In the genomic region with DNA sequence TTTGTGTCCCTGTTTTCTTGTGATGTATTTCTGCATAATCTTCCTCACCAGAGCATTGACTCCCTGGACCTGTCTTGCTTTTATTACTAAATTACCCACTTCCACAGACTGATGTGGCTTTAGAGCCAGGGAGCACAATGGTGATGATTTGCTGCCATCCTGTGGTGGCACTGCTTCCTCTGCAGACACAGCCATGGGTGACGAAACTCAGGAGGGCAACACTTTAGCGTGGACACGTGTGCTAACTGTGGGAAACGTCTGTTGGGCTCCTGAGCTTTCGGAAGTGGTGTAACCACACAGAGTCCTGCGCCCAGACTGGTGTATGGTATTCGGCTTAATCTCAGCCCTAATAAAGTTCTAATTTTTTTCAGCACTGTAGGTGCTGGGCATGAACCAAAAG, we compare ENCODE assay signal across 9 mouse cellular contexts.
DNase-seq lines count a peak whose midpoint lies in the region; ATAC-seq and TF ChIP-seq lines count a peak whose summit lies in the region.
"Had no signal": no experiment of that assay in that cellular context is flagged by ENCODE, and none has a peak within 500 bp of the region (broad histone marks: within the 10 kb centered on the region; RNA-seq: fewer than 3 reads in every experiment).

No protein-coding gene starts in this region.

- no peak overlapping the region for H3K9ac ChIP-seq in heart, embryonic 16.5 days (ENCODE audit: low read length)
- H3K9ac ChIP-seq in hindbrain, embryonic 16.5 days (ENCODE audit: low read depth, low read length), result no peak overlapping the region
- no peak overlapping the region for H3K9ac ChIP-seq in lung, embryonic 14.5 days
- H3K9ac ChIP-seq: limb, embryonic 13.5 days had no signal

- peak overlapping the region; percentile 41 for H3K4me2 ChIP-seq in heart, embryonic 16.5 days (ENCODE audit: low read depth, low read length)
- H3K4me2 ChIP-seq in hindbrain, embryonic 16.5 days (ENCODE audit: low read length), result no peak overlapping the region
- H3K4me2 ChIP-seq in lung, embryonic 14.5 days, result no peak overlapping the region
- H3K4me2 ChIP-seq: limb, embryonic 13.5 days had no signal

- no peaks in the 10 kb centered on the region for H3K36me3 ChIP-seq in heart, embryonic 16.5 days (ENCODE audit: control insufficient read depth, insufficient read depth)
- H3K36me3 ChIP-seq in C2C12 (ENCODE audit: control insufficient read depth, insufficient read depth), result no peaks in the 10 kb centered on the region
- no peaks in the 10 kb centered on the region for H3K36me3 ChIP-seq in hindbrain, embryonic 16.5 days (ENCODE audit: control insufficient read depth, insufficient read depth, low read length)
- H3K36me3 ChIP-seq in lung, embryonic 14.5 days (ENCODE audit: insufficient read depth), result no peaks in the 10 kb centered on the region
- H3K36me3 ChIP-seq: limb, embryonic 13.5 days had no signal

- no peaks in the 10 kb centered on the region for H3K79me2 ChIP-seq in C2C12 (ENCODE audit: control insufficient read depth, insufficient read depth)

- H3K27me3 ChIP-seq in heart, embryonic 16.5 days (ENCODE audit: control insufficient read depth, insufficient read depth, low read length), result peaks cover 3% of the 10 kb centered on the region; the same call in 1 of the 2 replicates
- H3K27me3 ChIP-seq in C2C12 (ENCODE audit: control insufficient read depth, insufficient read depth, insufficient read length), result no peaks in the 10 kb centered on the region
- H3K27me3 ChIP-seq in hindbrain, embryonic 16.5 days (replicated peaks; ENCODE audit: control insufficient read depth, insufficient read depth, low read length), result no peaks in the 10 kb centered on the region
- no peaks in the 10 kb centered on the region for H3K27me3 ChIP-seq in lung, embryonic 14.5 days (ENCODE audit: insufficient read depth, low read length)

- 30% methylated on average over 7 of the region's 7 CpGs for WGBS in heart, embryonic 16.5 days
- 54% methylated on average over 7 of the region's 7 CpGs for WGBS in hindbrain, embryonic 16.5 days
- WGBS in lung, embryonic 14.5 days, result 45% methylated on average over 7 of the region's 7 CpGs

- H3ac ChIP-seq in C2C12 (ENCODE audit: control insufficient read depth, insufficient read length, low read depth), result no peak overlapping the region

- peak; percentile 93 for TF ChIP-seq CTCF in C2C12 (IDR thresholded peaks at IDR 0.05; ENCODE audit: control insufficient read depth, insufficient read depth, insufficient read length)
- peak; percentile 72 for TF ChIP-seq CTCF in lung, embryonic 14.5 days (IDR thresholded peaks at IDR 0.05; ENCODE audit: low read depth)

- H3K4me3 ChIP-seq in heart, embryonic 16.5 days (ENCODE audit: low read length), result no peak overlapping the region
- H3K4me3 ChIP-seq in C2C12 (ENCODE audit: insufficient read depth, poor library complexity, severe bottlenecking), result no peak overlapping the region
- H3K4me3 ChIP-seq in hindbrain, embryonic 16.5 days (ENCODE audit: low read length), result no peak overlapping the region
- no peak overlapping the region for H3K4me3 ChIP-seq in lung, embryonic 14.5 days (ENCODE audit: low read depth, low read length)
- H3K4me3 ChIP-seq: limb, embryonic 13.5 days had no signal

- H3K27ac ChIP-seq in heart, embryonic 16.5 days (ENCODE audit: low read length), result no peak overlapping the region
- no peak overlapping the region for H3K27ac ChIP-seq in hindbrain, embryonic 16.5 days (ENCODE audit: low read depth, low read length)
- no peak overlapping the region for H3K27ac ChIP-seq in lung, embryonic 14.5 days (ENCODE audit: low read depth)
- H3K27ac ChIP-seq: limb, embryonic 13.5 days had no signal

- no peaks in the 10 kb centered on the region for H3K9me3 ChIP-seq in heart, embryonic 16.5 days (replicated peaks; ENCODE audit: control insufficient read depth, low read length)
- H3K9me3 ChIP-seq in hindbrain, embryonic 16.5 days (ENCODE audit: control insufficient read depth, low read length), result no peaks in the 10 kb centered on the region
- H3K9me3 ChIP-seq in lung, embryonic 14.5 days (ENCODE audit: low read depth, low read length), result no peaks in the 10 kb centered on the region
- H3K9me3 ChIP-seq: limb, embryonic 13.5 days had no signal

- peaks cover 2% of the 10 kb centered on the region for H3K4me1 ChIP-seq in heart, embryonic 16.5 days (ENCODE audit: control insufficient read depth, insufficient read depth, low read length)
- H3K4me1 ChIP-seq in hindbrain, embryonic 16.5 days (ENCODE audit: control insufficient read depth, insufficient read depth, low read depth, low read length), result peaks cover 7% of the 10 kb centered on the region
- 0 out of 2 replicates have a peak, but pooled peaks cover 1% of the 10 kb centered on the region for H3K4me1 ChIP-seq in lung, embryonic 14.5 days (ENCODE audit: insufficient read depth)

- no peaks in the 10 kb centered on the region for H3K79me3 ChIP-seq in C2C12 (ENCODE audit: low read depth)

- DNase-seq in heart, adult 8-10 months (ENCODE audit: low spot score), result no peak
- peak; percentile 21 for DNase-seq in ZHBTc4 (ENCODE audit: low read depth, low spot score)
- DNase-seq in lung, embryonic 14.5 days, result peak; percentile 64
- DNase-seq in right cerebral cortex, postnatal 10 days (ENCODE audit: low spot score in 2 of 2), result peak; percentile 62 to 77
- no peak for DNase-seq in gastrocnemius, postnatal 25 days

- peak; percentile 50; the same call in 1 of the 2 replicates for ATAC-seq in heart, embryonic 16.5 days (replicated peaks; ENCODE audit: extremely low read depth, insufficient read depth, low FRiP score)
- ATAC-seq in hindbrain, embryonic 16.5 days, result peak; percentile 48
- ATAC-seq in lung, embryonic 14.5 days (ENCODE audit: insufficient read depth), result no peak

TF ChIP-seq in C2C12, 6 proteins besides CTCF, POLR2A, EP300 and RAD21:
- no peak for TF ChIP-seq MYOD1 (IDR thresholded peaks at IDR 0.05; ENCODE audit: control insufficient read depth, insufficient read length, low read depth)
- peak; percentile 79 for TF ChIP-seq CEBPB (IDR thresholded peaks at IDR 0.05; ENCODE audit: low read depth)
- TF ChIP-seq MYOG (IDR thresholded peaks at IDR 0.05; ENCODE audit: control insufficient read depth, extremely low read depth, insufficient read length), result no peak
- TF ChIP-seq FOSL1 (IDR thresholded peaks at IDR 0.05; ENCODE audit: insufficient read depth, low read length, poor library complexity, severe bottlenecking), result no peak
- peak; percentile 68 for TF ChIP-seq USF1 (IDR thresholded peaks at IDR 0.05; ENCODE audit: low read depth)
- peak; percentile 62 for TF ChIP-seq MAX (IDR thresholded peaks at IDR 0.05)

Comparison
In these comparisons a context has a peak if more than half of its experiments do, and no peak if none do; other contexts are left out.
1. DNase-seq: peak in ZHBTc4 (single experiment), lung, embryonic 14.5 days (single experiment) and right cerebral cortex, postnatal 10 days (2 of 2); none in heart, adult 8-10 months (single experiment) and gastrocnemius, postnatal 25 days (single experiment).